Mouse (Mus musculus) liver, embryonic 14.5 days (tissue): ENCODE data around the gene Gstm4.

ENCODE experiments used
- CTCF ChIP-seq: IDR thresholded peaks from 2 replicates; pipeline ENCODE4 v1.5.1; 2016; ENCODE audit warnings: antibody characterized with exemption, low read depth, control low read depth
- EP300 ChIP-seq: IDR thresholded peaks from 2 replicates; pipeline ENCODE4 v1.6.1; 2016; ENCODE audit warnings: antibody characterized with exemption, low read depth

DNA sequence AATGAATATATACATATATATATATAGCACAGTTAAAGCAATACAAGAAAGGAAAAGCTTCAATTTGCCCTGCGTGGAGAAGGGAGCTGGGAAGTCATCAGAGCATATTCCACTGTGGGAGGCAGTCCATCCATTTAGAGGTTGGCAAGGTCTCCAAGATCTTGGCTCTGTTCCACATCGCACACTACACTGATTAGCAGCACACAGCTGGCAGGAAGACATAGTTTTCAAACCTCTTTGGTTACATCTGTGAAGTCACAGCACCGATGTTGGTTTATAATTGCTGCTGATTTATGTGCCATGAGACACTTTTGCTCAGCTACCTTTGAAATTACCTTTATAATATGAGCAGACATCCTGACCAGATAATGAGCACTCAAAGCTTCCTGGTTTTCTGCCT lies 3.6 kb upstream of the Gstm4 start:
- TF ChIP-seq CTCF (no peak), EP300 (no peak)
